Mouse (Mus musculus) fat pad, adult 2 months (tissue): ENCODE results near the gene Uggt1.

Experiments used
- DNase-seq: peaks from one replicate; pipeline ENCODE4 v3.0.0-alpha.2; 2011; ENCODE audit warnings: low read depth, low spot score; ENCODE audit errors: extremely low read depth

Gene Uggt1

DNA sequence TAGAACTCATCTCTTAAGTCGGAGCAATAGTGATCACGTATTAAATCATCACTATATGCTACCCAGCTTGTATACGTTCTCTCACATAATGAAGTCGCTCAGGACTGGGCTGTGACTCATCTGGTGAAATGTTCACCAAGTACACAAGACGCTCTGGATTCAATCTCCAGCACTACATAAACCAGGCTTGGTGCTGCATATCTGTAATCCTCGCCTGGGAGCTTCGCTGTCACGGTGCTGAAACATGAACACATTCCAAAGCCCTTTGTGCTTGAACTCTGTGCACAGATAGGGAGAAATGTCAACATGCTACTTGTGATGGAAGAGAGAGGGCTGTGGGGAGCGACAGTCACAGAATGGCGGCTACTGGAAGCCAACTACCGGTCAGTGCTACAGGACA is 52.6 kb downstream of the Uggt1 start:
- no peak for DNase-seq

DNA sequence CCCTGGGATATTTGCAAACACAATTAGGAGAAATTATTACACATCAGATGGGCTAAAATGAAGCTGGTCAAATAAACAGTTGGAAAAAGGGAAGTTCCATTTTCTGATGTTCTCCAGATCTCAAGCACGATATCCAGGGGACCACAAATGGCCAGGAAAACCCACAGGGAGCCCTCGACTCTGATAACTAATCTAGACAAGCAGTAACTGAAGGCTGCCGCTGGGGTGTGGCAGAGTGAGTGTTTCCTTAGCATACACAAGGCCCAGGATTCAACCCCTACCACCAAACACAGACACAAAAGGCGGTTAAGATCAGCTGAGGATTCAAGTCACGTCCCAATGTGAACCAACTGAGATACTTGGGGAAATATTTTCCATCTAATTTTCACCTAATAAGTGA is 64.5 kb downstream of the Uggt1 start:
- DNase-seq = no peak

DNA sequence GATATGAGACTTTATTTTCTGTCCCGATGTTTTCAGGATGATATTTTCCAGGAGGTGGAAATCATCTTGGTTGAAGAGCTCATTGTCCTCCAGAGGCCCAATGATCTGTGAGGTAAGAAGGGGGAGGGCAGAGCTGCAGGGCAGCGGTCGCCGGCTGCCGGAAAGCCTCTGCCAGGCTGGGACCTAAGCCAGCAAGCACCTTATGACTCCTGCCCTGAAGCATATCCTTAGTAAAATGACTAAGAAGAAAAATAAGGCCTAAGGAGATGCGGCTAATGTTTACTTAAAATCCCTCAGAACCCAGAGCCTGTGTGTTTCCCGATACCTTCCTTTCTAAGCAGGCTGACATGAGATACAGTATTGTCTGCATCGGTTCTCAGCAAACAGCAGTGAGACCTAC is 71.1 kb downstream of the Uggt1 start:
- DNase-seq = no peak

DNA sequence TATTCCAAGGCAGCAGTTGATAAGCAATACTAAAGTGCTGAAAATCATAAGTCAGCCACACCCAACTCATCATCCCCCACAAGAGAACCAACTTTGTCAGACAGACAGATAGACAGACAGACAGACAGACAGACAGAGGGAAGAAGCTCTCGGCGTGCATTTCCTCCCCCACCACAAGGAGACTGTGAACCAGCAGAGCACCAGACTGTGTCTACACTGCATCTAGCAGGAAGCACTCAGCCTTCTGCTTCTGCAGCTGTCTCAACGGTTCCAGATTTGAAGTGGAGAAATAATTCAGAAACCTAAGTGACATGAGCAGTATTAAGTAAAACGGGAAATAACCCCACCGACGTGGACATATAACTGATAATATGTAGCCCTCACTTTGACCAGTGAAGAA is 71.6 kb downstream of the Uggt1 start:
- DNase-seq = no peak

DNA sequence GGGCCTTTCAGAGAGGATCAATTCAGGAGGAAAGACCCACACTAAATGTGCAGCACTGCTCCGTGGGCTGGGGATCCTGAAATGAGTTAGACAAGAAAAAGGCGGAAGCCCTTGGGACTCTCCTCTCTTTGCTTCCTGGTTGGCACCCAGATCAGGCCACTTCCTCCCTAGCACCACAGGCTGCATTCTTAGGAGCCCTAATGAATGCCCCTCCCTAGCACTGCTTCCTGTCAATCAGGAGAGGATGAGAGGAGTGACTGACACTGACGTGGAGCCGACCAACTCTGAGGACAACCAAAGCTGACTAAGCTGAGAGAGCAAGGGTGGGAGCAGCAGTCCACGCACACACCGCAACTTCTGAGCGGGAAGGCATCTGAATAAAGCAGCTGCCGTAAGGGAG is 81.8 kb downstream of the Uggt1 start:
- no peak for DNase-seq

DNA sequence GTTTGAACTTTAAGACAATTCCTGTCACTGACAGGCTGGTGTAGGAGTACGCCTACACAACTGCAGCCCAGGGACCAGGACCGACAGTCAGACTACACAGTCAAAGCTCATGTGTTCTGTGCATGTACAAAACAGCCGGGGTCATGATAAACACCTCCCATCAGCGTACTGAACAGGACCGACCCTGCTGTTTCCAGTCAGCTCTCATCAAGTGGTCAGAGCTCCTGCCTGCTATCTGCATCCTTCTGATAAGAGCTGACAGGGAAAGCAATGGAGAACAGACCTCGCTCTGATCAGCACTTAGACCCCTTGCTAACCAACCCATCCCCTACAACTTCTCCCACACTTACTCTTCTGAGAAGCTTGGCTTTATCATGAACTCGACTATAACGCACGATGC is 83.3 kb downstream of the Uggt1 start:
- no peak for DNase-seq

DNA sequence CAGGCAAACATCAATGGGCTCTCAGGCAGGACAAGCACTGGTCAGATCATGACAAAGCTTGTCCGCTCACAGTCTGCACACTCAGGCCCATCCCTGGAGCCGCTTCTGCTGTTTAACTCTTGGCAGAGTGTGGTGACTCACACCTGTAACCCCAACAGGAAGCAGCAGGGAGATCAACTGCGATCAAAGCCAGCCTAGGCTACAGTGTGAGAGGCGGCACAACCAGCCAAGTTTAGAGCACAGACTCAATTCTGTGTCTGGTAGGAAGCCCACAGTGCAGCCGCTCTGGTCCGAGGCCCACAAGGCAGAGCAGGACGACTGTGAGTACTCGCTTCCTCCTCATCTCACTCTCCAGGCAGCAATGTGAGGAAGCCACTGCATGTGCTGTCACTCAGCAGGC is 84.3 kb downstream of the Uggt1 start:
- DNase-seq = no peak

DNA sequence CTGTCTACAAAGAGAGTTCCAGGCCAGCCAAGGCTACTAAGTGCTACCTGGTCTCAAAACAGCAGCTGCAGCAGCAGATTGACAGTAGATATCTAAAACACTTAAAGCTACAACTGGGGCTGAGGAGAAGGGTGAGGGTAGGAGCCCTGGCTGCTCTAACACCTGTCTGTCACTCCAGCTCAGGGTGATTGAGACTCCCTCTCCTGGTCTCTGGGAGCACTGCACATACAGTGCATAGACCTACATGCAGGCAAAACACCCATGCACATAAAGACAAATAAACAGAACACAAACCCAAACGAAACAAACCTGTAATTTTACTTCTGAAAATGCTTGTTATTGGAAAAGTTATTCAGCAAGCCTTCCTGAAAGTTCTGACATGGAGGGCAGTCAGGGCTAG is 95.1 kb downstream of the Uggt1 start:
- no peak for DNase-seq

DNA sequence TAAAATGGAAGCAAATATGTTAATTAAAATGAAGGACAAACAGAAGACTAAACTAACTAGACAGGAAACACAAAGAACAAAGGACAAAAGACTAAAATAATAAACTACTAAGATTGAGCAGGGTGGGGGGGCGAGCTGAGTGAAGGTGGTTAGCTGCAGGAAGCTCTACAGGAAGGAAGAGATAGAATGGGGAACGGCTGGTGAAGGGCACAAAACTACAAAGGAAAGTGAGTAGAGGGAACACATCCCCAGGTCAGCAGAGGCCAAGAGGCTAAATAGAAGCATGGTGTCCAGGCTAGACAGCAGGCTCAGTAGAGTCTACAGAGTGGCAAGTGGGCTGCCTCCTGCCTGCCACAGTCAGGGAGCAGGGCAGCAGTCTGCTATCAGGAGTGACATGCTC is 95.7 kb downstream of the Uggt1 start:
- DNase-seq = no peak

DNA sequence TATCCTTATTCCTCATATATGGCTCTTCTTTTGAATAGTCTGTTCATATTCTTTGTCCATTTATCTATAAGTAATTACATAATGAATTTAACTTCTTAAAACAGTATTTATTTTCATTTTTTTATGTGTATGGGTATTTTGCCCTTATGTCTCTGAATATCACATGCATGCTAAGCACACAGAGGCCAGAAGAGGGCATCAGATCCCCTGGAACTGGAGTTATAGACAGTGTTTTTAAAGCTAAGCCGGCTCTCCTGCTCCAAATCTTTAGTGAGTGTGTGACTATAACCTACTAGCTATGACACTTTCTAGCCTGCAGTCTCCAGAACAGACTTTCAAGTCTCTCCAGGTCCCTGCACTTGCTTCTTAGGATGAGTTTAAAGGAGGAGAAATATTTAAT is 99.5 kb downstream of the Uggt1 start:
- DNase-seq = no peak

DNA sequence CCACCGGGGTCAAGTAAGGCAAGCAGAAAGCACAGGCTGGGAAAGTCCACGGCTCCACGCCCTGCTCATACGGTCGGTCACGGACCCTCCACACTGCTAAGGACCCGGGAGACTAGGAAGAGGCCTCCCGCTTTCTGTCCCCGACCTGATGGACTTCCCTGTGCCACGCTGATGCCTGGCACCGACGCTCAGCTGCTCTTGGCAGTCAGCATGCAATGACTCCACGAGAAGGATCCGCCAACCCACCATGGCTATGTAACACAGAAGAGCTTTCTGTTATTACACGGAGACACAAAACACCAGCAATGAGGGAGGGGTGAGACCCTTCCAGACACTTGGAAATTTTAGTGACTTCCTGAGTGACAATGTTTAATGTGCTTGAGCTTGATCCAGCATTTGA is 104.2 kb downstream of the Uggt1 start:
- no peak for DNase-seq

DNA sequence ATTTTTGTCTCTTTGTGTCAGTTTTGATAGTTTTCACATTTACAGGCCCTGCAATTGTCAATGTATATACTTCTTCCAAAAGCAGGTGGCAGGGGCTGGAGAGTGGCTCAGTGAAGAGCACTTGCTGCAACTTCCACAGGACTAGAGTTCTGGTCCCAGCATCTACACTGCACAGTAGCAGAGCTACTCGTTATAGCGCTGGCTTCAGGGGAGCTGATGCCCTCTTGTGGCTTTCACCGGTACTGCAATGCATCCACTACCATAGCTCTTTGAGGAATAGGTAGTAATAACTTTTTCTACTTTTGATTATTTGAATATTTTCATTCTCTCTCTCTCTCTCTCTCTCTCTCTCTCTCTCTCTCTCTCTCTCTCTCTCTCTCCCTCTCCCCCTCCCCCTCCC is 109.9 kb downstream of the Uggt1 start:
- DNase-seq = no peak

DNA sequence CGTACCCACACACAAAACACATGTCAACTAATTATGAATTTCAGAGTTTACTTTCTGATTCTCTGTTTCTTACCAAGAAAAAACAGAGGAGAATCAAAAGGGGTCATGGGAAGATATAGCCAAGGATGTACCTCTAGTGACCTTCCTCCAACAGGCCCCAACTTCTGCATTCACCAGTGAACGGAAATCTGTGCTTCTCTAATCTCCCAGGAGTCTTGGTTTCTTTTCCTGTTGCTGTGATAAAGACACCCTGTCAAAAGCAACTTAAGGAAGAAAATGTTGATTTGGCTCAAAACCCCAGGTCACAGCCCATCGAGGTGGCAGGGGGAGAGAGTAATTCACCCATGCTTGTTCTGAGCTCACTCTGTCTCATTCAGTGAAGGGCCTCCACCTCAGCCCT is 110.9 kb downstream of the Uggt1 start:
- DNase-seq = no peak

DNA sequence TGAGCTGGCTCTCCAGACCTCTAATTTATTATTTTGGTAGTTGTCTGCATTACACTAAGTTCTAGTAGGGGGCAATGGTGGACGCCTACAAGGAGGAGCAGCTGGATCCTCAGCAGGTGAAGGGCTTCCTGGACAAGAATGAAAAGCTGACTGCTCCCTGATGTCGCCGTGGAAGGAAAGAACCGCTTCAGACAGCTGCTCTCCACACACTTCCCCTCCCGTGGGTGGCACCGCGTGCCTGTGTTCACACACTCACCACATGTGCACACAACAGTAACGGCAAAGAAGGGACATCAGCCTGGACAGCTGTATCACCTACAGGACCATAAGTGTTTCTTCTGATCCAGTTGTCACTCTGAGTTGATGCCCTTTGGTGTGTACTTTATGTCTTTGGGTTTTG is 111.5 kb downstream of the Uggt1 start:
- no peak for DNase-seq

DNA sequence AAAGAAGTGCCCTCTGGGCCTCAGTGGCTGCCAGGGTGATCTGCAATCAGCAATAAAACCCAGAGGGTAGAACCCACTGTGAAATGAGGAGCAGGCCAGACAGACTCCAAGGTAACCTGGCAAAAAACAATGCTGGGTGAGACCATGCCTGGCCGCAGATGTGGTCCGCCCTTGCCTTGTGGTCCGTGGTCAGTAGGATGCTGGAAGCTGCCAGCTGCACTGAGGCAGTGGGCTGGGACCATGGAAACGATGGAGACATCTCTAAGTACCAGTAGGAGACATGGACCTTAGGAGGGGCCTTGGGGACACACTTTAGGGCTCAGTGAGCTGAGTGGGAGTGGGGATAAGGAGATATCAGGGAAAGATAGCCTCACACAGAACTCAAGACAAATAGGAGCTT is 112.3 kb downstream of the Uggt1 start:
- DNase-seq = no peak

DNA sequence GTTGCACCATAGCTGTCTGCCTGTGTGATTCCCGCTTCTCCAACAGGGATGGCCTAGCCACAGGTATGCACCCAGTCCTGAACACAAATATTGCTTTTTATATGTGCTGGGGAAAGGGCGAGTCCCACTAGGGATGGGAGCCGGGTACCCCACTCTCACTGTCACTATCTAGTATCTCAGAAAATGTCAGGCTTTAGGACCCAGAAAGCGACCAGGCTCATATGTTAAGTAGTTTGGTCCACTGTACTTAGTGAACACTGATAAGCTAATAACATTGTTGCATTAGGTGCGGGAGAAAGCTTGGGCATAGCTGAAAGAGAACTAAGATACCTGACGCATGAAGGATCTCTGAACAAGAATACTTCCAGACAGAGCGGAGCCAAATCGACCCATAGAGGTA is 112.8 kb downstream of the Uggt1 start:
- DNase-seq = no peak

DNA sequence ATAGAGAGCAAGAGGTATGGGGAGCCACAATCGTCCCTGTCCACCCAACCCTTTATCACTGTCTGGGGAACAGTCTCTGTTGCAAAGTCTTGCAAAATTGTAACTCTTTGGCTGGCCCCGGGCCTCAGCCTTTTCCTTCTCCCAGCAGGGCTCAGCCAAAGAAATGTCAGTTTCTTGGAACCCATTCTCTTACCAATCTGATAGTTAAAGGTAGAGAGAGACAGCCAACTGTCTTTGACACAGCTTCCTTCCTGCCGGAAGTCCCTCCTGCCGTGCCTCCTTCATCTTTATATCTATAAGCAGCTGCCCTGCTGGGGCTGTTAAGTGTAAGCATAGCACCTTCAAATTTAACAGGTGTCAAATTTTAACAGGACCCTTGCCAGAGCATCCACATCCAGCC is 113.4 kb downstream of the Uggt1 start:
- DNase-seq = no peak

DNA sequence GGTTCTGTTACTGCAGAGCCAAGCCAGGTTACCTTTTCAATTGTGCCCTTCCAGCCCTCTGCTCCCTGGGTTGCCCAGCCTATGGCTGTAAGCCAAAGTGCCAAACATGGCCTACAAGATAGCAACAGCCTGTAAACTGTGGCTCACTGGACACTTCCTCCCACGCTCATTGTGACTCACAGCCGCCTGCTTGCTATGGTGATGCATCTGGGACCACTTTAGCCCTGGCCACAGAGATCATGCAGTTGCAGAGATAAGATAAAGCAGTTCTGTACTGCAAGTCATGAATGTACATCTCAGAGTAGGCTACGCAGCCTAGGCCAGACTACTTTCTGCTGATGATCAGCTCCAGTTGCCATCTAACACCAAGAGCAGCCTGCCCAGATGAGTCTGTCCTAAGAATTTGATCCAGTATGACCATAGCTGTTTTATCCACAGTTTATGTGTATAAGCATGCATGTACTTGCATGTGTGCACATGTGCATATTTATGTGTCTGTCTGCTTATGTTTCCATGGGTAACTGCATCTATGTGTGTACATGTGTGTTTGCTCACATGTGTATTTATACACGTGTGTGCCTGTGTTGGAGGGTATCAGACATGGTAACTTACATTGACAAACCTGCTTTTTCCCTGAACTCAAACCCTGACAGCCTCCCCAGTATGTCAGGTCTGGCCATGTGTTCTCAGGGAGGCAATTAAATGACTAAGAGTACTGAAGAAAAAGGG is 114.0 kb downstream of the Uggt1 start:
- no peak for DNase-seq

DNA sequence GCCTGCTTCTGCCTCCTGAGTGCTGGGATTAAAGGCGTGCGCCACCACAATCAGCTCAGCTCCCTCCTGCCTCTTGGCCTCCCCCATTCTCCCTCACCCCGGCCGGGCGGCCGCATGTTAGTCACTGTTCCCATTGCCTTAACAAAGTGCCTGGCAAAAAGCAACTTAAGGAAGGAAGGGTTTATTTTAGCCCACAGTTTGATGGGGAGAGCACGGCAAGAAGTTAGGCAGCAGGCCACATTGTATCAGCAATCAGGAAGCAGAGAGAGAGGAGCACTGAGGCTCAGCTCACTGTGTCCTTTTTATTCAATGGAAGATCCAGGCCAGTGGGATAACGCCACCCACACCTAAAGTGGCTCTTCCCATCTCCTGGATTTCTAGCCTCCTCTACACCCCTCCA is 114.6 kb downstream of the Uggt1 start:
- DNase-seq = no peak

DNA sequence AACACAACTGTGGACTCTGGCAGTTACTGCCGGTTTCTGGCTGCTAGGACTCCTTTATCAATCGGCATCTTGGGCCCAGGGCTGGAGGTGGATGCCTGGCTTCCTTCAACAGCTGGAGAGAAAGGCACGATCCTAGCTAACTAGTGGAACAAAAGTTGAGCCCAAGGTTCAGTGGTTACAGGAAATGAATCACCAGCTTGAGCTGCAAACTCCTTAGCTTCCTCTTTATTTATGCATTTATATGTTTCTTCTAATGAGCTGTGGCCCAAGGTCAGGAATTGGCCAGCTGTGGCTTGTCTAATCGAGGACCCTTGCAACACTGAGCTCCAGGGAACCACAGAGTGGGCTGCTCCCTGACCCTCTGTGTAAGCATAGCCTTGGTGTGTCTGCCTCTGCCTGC is 115.4 kb downstream of the Uggt1 start:
- no peak for DNase-seq

DNA sequence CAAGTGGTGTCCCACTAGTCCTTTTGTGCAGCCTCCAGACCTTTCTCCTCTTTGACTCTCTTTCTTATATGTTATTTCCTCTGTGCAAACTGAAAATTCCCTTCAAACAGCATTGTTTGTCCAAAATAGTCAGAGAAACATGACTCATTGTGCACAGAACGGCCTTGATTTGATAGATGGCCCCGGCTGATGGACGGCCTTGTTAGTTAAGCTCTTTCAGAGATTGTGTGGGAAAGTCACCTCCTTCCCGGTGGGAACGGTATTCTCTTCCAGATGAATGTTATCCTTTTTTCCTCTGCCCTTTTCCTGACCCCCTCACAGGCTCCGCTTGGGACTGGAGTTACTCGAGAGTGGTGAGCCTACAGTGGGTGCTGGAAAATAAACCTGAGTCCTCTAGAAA is 119.4 kb downstream of the Uggt1 start:
- DNase-seq = no peak

DNA sequence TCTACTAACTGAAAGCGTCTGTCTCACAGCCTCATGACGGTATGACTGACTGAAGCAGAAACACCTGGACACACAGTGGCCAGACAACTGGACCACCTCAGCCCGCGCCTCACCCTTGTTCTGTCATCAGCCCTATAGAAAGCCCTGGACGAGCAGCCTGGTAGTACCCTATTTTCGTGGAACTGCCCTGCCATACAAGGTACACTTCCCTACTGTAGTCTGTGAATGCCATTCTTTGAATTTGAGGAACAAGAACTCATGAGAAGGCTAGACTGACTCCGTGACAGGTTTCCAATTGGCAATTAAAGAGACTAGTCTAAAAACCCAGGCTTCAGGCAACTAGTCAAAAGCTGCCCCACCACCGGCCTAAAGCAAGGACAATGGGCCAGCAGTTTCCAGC is 123.3 kb downstream of the Uggt1 start:
- no peak for DNase-seq

DNA sequence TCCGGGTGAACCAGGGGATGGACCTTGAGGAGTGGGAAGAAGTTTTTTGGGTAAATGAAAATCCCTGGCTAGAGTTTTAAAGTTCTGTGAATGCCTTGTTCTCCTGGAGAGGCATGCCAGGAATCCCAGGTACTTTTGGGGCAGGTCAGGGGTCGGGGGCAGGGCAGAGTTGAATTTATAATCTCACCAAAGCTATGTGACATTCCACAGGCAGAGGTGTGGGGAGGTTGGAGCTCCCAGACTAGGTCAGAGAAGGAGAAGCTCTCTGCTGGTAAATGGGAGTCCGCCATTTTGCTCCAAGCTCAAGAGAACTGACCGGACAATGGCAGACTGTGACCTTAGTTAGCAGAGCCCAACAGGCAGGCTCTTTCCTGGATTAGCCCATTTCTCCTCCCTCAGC is 125.1 kb downstream of the Uggt1 start:
- no peak for DNase-seq

DNA sequence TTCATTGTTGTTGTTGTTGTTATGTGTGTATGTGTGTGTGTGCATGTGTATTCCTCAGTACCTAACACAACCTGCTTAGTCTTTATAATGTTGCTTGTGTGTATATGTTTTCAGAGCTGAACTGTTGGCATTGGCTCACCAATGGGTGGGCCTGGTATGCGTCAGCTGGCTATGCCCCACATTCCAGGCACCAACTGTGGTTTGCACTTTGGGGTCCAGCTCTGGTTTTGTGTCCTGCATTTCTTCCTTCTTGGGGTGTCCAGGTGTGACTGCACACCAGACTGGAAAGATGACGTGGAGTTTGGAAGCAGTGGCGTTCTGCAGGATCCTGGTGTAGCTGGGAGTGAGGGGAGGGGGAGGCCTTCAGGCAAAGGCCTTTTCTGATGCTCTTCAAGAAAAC is 125.6 kb downstream of the Uggt1 start:
- DNase-seq = no peak
